In the genomic region with DNA sequence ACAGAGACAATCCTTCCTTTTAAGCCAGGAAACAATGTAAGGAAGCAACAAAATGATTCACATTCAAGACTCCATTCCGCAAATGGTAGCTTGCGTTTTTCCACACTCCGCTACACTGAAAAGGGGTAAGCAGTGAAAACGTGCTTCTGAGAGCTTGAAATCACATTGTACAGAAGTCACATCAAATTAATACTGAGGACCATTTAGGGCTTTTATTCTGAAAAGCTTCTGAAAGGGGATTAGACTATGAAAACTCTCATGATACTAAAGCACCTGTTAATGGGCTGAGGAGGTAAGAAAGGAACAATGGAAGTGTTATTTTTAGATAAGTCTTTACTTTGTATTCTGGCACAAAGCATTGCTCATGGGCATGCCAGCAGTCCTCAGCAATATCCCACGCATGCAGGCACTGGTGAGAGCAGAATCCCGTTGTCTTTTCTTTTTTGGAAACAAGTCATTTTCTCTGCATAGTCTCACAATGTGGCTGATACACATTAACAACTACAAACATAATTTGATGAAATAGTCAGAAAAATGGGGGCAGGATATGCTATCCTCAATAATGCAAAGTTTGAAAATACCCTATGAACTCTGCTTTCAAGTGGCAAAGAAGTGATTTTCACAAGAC, we compare ENCODE assay signal across 14 mouse cellular contexts. TPM values are rescaled to one million over a fixed set of nuclear protein-coding genes. Genes with fewer than 3 reads are reported as not detected.
DNase-seq lines count a peak whose midpoint lies in the region; ATAC-seq lines count a peak whose summit lies in the region.
"Had no signal": no experiment of that assay in that cellular context is flagged by ENCODE, and none has a peak within 500 bp of the region (broad histone marks: within the 10 kb centered on the region; RNA-seq: fewer than 3 reads in every experiment).

No protein-coding gene starts in this region.

- peaks cover 69% of the 10 kb centered on the region for H3K4me1 ChIP-seq in midbrain, embryonic 15.5 days
- no peaks in the 10 kb centered on the region for H3K4me1 ChIP-seq in liver, embryonic 11.5 days (replicated peaks; ENCODE audit: control insufficient read depth, insufficient read depth, low read length)

- H3K27me3 ChIP-seq in midbrain, embryonic 15.5 days (replicated peaks): no peaks in the 10 kb centered on the region
- H3K27me3 ChIP-seq in liver, embryonic 11.5 days (replicated peaks; ENCODE audit: control insufficient read depth, insufficient read depth, low read length): no peaks in the 10 kb centered on the region

- no peak overlapping the region for H3K4me3 ChIP-seq in midbrain, embryonic 15.5 days
- H3K4me3 ChIP-seq in liver, embryonic 11.5 days (ENCODE audit: low read depth, low read length): no peak overlapping the region

- peak overlapping the region; percentile 90 for H3K27ac ChIP-seq in midbrain, embryonic 15.5 days
- H3K27ac ChIP-seq in liver, embryonic 11.5 days (ENCODE audit: low read depth, low read length): no peak overlapping the region

- 17% methylated on average over 6 of the region's 6 CpGs for WGBS in midbrain, embryonic 15.5 days
- 82% methylated on average over 6 of the region's 6 CpGs for WGBS in liver, embryonic 11.5 days

- H3K9me3 ChIP-seq in midbrain, embryonic 15.5 days: no peaks in the 10 kb centered on the region
- no peaks in the 10 kb centered on the region for H3K9me3 ChIP-seq in liver, embryonic 11.5 days (ENCODE audit: control insufficient read depth, low read length)

- H3K9ac ChIP-seq in midbrain, embryonic 15.5 days: no peak overlapping the region
- H3K9ac ChIP-seq in liver, embryonic 11.5 days (ENCODE audit: low read depth, low read length): no peak overlapping the region
- H3K9ac ChIP-seq: liver, postnatal 0 days had no signal

- no peak overlapping the region for H3K4me2 ChIP-seq in midbrain, embryonic 15.5 days
- no peak overlapping the region for H3K4me2 ChIP-seq in liver, embryonic 11.5 days

- peak; percentile 29; the same call in 1 of the 2 replicates for ATAC-seq in frontal cortex, adult (ENCODE audit: low TSS enrichment)
- peak; percentile 32; the same call in 1 of the 2 replicates for ATAC-seq in midbrain, embryonic 15.5 days (replicated peaks)
- ATAC-seq in liver, embryonic 11.5 days (replicated peaks; ENCODE audit: low FRiP score): no peak
- ATAC-seq: inflammation-experienced regulatory T-cells, adult 6 months; liver, postnatal 0 days had no signal

- no peak for DNase-seq in frontal cortex, adult 2 months (ENCODE audit: extremely low spot score in 1 of 2, low spot score in 1 of 2)
- peak; percentile 35 for DNase-seq in right cerebral cortex, adult 18-20 months
- DNase-seq in right cerebral cortex, postnatal 14 days: no peak
- no peak for DNase-seq in kidney, adult 18-20 months
- no peak for DNase-seq in liver, embryonic 11.5 days (ENCODE audit: low spot score)
- DNase-seq: adrenal gland, postnatal 10 days; cerebellum, adult 2 months; gastrocnemius, postnatal 25 days; liver, postnatal 0 days; right cerebral cortex, postnatal 4 days; thymus, postnatal 14 days had no signal

- H3K36me3 ChIP-seq in midbrain, embryonic 15.5 days (replicated peaks): no peaks in the 10 kb centered on the region
- H3K36me3 ChIP-seq in liver, embryonic 11.5 days (ENCODE audit: control insufficient read depth, insufficient read depth, low read length): no peaks in the 10 kb centered on the region

RNA-seq across cellular contexts. Expression of gene Mab21l1, which starts 27.2 kb away (rescaled TPM):
- 0.63 and 1.00 TPM in 2 replicates for polyA plus RNA-seq in frontal cortex, adult 2 months (2012; rRNA removed)
- polyA plus RNA-seq in midbrain, embryonic 15.5 days (2015; fragmentation: Nextera tagmentation; extraction: Ambion mirVana): 159 and 172 TPM in 2 replicates
- 1.7 and 1.8 TPM in 2 replicates for polyA plus RNA-seq in liver, embryonic 11.5 days (2014; fragmentation: Nextera tagmentation; extraction: Ambion mirVana)
- polyA plus RNA-seq: inflammation-experienced regulatory T-cells, adult 6 months; liver, postnatal 0 days had no signal

Comparison
In these comparisons a context has a peak if more than half of its experiments do, and no peak if none do; other contexts are left out.
1. RNA of gene Mab21l1, which starts 27.2 kb away (polyA plus RNA-seq): 159 to 172 TPM in midbrain, embryonic 15.5 days; 1.7 to 1.8 TPM in liver, embryonic 11.5 days and 0.63 to 1.00 TPM in frontal cortex, adult 2 months; every median in the first group is over 10 times any median in the second.